Mouse (Mus musculus) midbrain, embryonic 14.5 days (tissue): ENCODE data around the gene Zfp619. TPM values are rescaled to one million over a fixed set of nuclear protein-coding genes. Genes with fewer than 3 reads are reported as not detected.
A peak's percentile ranks its signal among the peaks of the same experiment; 100 is the strongest.

Source experiments
- ATAC-seq: fragments of 200-750 bp; cut with Nextera tagmentation; 2 replicates; pipeline ENCODE4 v1.8.0; 2017; ENCODE audit warnings: moderate number of reproducible peaks, moderate library complexity; ENCODE audit not compliant: low FRiP score, low TSS enrichment
- DNase-seq: peaks from one replicate; pipeline ENCODE4 v3.0.0-alpha.2; 2015
- H3K27ac ChIP-seq: fragments of 300-500 bp; sonication (generic); replicated peaks from 2 replicates; pipeline ENCODE4 v1.5.1; 2014; ENCODE audit warnings: mild to moderate bottlenecking, low read depth, low read length, moderate library complexity
- H3K27me3 ChIP-seq: fragments of 300-500 bp; sonication (generic); 2 replicates; pipeline ENCODE4 v1.6.1; 2014; ENCODE audit warnings: low read length, control low read depth, mixed read lengths; ENCODE audit not compliant: control insufficient read depth, insufficient read depth
- H3K36me3 ChIP-seq: fragments of 300-500 bp; sonication (generic); 2 replicates; pipeline ENCODE4 v1.6.1; 2014; ENCODE audit warnings: low read length, control low read depth; ENCODE audit not compliant: control insufficient read depth, insufficient read depth
- H3K4me1 ChIP-seq: fragments of 300-500 bp; sonication (generic); 2 replicates; pipeline ENCODE4 v1.6.1; 2014; ENCODE audit warnings: mild to moderate bottlenecking, antibody characterized with exemption, low read length, control low read depth; ENCODE audit not compliant: control insufficient read depth, insufficient read depth
- H3K4me2 ChIP-seq: fragments of 300-500 bp; sonication (generic); 2 replicates; pipeline ENCODE4 v1.6.1; 2014; ENCODE audit warnings: mild to moderate bottlenecking, low read length, moderate library complexity
- H3K4me3 ChIP-seq: fragments of 300-500 bp; sonication (generic); replicated peaks from 2 replicates; pipeline ENCODE4 v1.5.1; 2014; ENCODE audit warnings: low read depth, low read length
- H3K9ac ChIP-seq: fragments of 300-500 bp; sonication (generic); replicated peaks from 2 replicates; pipeline ENCODE4 v1.6.1; 2014; ENCODE audit warnings: mild to moderate bottlenecking, low read length, moderate library complexity
- H3K9me3 ChIP-seq: fragments of 300-500 bp; sonication (generic); 2 replicates; pipeline ENCODE4 v1.6.1; 2016; ENCODE audit warnings: low read length, control low read depth, mixed read lengths; ENCODE audit not compliant: control insufficient read depth
- WGBS: fragments of 180-500 bp; shearing (Covaris S2); extraction: QIAGEN DNeasy Blood & Tissue Kit; methylation state at CpG from one replicate; pipeline ENCODE4 v1.1.7; 2014; 5-methylcytosine and 5-hydroxymethylcytosine counted together
- polyA plus RNA-seq: library from polyadenylated mRNA; unstranded; fragments of >200 nt; fragmentation: Nextera tagmentation; extraction: Ambion mirVana; gene quantifications from 2 replicates; pipeline ENCODE4 v1.2.1, GENCODE M21; 2014

Zfp619 gene
- polyA plus RNA-seq, 1 experiment from 2014 or later: 7.1 TPM

DNA sequence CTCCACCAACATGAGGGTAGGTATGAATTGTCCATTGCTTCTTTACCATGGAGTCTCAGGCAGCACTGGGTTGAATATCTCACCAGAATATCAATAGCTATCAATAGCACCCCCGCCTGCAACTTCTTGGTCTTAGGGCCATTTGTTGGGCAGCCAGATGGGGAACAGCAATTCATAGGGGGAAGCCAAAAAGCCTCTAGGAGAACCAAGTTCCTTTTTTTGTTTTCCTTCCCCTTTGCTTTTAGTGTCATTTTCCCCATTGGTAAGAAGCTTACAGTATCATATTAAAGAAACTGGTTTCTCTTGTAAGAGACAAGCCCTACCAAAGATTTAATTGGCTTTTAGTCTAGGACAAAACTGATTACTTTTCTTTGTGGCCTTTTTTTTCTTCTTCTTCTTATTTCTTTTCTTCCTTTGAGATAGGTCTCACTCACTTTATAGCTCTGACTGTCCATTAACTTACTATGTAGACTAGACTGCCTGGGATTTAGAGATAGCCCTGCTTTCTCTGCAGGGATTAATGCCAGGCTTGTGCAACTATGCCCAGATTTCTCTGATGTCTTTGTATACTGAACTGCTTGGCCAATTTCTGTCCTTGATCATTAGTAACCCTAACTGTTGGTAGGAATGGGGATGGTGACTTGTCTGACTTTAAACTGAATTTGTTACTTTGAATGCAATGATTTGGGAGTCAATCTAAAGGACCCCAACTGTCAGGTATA is 6.3 kb downstream of the Zfp619 start:
- Histone ChIP-seq H3K4me1 (no peaks in the 10 kb centered on the region), H3K36me3 (no peaks in the 10 kb centered on the region), H3K4me3 (no peak overlapping the region), H3K27ac (no peak overlapping the region), H3K4me2 (no peak overlapping the region), H3K9me3 (no peaks in the 10 kb centered on the region), H3K27me3 (no peaks in the 10 kb centered on the region), H3K9ac (no peak overlapping the region)
- DNase-seq (no peak), ATAC-seq (no peak)
- WGBS: 91% methylated on average over 1 of the region's 1 CpGs

DNA sequence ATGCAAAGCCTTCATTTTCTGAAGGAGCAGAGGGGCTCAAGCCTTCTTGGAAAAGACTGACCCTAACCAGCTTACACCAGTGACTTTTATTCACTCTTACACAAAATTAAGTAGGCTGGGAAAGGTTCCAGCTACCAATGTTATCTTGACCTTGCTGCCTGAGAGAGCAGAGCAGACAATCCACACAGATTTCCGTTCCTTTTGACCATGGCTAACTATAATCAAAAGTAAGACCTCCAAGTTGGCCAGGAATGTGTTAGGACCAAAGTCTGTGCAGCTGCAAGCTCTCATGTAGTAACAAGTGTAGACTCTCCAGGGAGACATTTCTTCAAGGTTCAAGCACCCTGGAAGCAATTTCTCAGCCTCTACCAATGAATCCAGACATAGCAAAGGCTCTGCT is 25.6 kb downstream of the Zfp619 start:
- 84% methylated on average over 1 of the region's 1 CpGs for WGBS
- no peak overlapping the region for H3K27ac ChIP-seq
- H3K4me3 ChIP-seq: no peak overlapping the region
- DNase-seq (no peak), ATAC-seq (no peak)
- 0 out of 2 replicates have a peak, but pooled peaks cover 4% of the 10 kb centered on the region for H3K4me1 ChIP-seq
- H3K9ac ChIP-seq: no peak overlapping the region
- no peak overlapping the region for H3K4me2 ChIP-seq
- H3K27me3 ChIP-seq: no peaks in the 10 kb centered on the region
- H3K36me3 ChIP-seq: peaks cover 3% of the 10 kb centered on the region; the same call in 1 of the 2 replicates
- H3K9me3 ChIP-seq: no peaks in the 10 kb centered on the region

GRCm38 (mm10) chr7:39544242-39545111 is 26.9 kb downstream of the Zfp619 start:
- H3K4me1 ChIP-seq: 0 out of 2 replicates have a peak, but pooled peaks cover 4% of the 10 kb centered on the region
- peak overlapping the region; percentile 78 for H3K4me2 ChIP-seq
- peak overlapping the region; percentile 46 for H3K4me3 ChIP-seq
- H3K36me3 ChIP-seq: peaks cover 3% of the 10 kb centered on the region; the same call in 1 of the 2 replicates
- H3K9ac ChIP-seq: peak overlapping the region; percentile 73
- no peaks in the 10 kb centered on the region for H3K9me3 ChIP-seq
- no peaks in the 10 kb centered on the region for H3K27me3 ChIP-seq
- peak; percentile 82 for DNase-seq
- WGBS: under 1% methylated on average over 43 of the region's 43 CpGs
- peak overlapping the region; percentile 79 for H3K27ac ChIP-seq
- ATAC-seq: peak; percentile 91

DNA sequence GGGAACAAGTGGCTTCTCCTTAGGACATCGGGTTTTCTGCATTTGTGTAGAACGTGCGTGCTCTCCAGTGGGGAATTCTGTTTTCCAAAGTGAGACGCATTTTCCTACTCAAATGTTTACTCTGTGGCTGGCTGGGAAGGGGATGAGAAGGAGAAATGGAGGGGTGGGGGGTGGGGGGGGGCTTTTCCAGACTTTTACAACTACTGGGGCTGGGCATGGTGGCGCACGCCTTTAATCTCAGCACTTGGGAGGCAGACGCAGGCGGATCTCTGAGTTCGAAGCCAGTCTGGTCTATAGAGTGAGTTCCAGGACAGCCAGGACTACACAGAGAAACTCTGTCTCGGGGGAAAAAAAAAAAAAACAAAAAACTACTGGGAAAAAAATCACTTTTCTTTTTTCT is 27.6 kb downstream of the Zfp619 start:
- ATAC-seq (no peak), DNase-seq (no peak)
- Histone ChIP-seq H3K4me2 (peak overlapping the region; percentile 78), H3K27me3 (no peaks in the 10 kb centered on the region), H3K4me3 (peak overlapping the region; percentile 46), H3K4me1 (0 out of 2 replicates have a peak, but pooled peaks cover 4% of the 10 kb centered on the region), H3K27ac (peak overlapping the region; percentile 79; the same call in 1 of the 2 replicates), H3K9ac (peak overlapping the region; percentile 73; the same call in 1 of the 2 replicates), H3K36me3 (0 out of 2 replicates have a peak, but pooled peaks cover 3% of the 10 kb centered on the region), H3K9me3 (no peaks in the 10 kb centered on the region)
- 51% methylated on average over 10 of the region's 10 CpGs for WGBS

DNA sequence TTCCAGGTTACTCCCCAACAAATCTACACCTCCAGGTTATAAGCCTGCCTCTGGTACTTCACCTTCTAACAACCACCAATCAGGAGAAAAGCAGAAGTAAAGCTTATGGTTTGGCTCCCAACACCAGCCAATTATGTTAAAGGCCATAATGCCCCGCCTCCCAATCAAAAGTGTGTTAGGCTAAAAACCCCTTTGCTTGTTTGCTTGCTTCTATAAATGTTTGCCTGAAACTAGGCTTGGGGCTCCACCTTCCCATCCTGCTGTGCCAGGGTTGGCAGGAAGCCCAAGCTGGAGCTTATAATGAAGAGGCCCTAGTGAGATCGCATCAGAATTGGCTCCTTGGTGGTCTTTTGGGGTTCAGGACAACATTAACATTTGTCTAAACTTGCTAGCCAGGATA is 31.8 kb downstream of the Zfp619 start:
- ATAC-seq: no peak
- Histone ChIP-seq H3K9ac (no peak overlapping the region), H3K27ac (no peak overlapping the region), H3K4me3 (no peak overlapping the region), H3K36me3 (no peaks in the 10 kb centered on the region), H3K4me1 (peaks cover 16% of the 10 kb centered on the region), H3K27me3 (no peaks in the 10 kb centered on the region), H3K9me3 (no peaks in the 10 kb centered on the region), H3K4me2 (no peak overlapping the region)
- DNase-seq: peak; percentile 9
- WGBS: 88% methylated on average over 2 of the region's 2 CpGs

GRCm38 (mm10) chr7:39551976-39552891 is 34.7 kb downstream of the Zfp619 start:
- Histone ChIP-seq H3K4me1 (peaks cover 12% of the 10 kb centered on the region), H3K4me2 (peak overlapping the region; percentile 69), H3K27me3 (no peaks in the 10 kb centered on the region), H3K27ac (peak overlapping the region; percentile 93), H3K9ac (peak overlapping the region; percentile 65), H3K9me3 (no peaks in the 10 kb centered on the region), H3K4me3 (peak overlapping the region; percentile 61), H3K36me3 (peaks cover 8% of the 10 kb centered on the region)
- ATAC-seq: peak; percentile 99
- 3% methylated on average over 52 of the region's 52 CpGs for WGBS
- peak; percentile 96 for DNase-seq

DNA sequence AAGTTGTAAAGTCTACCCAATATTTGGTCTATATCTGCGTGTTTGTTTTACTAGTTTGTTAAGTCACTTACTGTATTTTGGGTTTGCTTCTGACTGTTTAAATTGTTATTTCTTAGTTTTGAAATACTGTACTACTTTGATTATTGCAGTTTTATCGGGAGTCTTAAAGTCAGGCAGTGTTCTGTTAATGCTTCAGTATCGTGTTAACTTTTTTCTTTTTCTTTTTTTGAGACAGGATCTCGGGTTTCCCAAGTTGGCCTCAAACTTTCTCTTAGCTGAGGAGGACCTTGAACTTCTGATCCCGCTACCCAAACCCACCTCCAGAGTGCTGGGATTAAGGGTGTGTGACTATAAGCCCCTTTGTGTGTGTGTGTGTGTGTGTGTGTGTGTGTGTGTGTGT is 35.4 kb downstream of the Zfp619 start:
- Histone ChIP-seq H3K27me3 (no peaks in the 10 kb centered on the region), H3K9me3 (no peaks in the 10 kb centered on the region), H3K36me3 (peaks cover 10% of the 10 kb centered on the region), H3K9ac (peak overlapping the region; percentile 65), H3K4me3 (peak overlapping the region; percentile 61), H3K4me1 (peaks cover 12% of the 10 kb centered on the region), H3K27ac (no peak overlapping the region), H3K4me2 (peak overlapping the region; percentile 69)
- DNase-seq: no peak
- 18% methylated on average over 5 of the region's 5 CpGs for WGBS
- ATAC-seq: no peak

DNA sequence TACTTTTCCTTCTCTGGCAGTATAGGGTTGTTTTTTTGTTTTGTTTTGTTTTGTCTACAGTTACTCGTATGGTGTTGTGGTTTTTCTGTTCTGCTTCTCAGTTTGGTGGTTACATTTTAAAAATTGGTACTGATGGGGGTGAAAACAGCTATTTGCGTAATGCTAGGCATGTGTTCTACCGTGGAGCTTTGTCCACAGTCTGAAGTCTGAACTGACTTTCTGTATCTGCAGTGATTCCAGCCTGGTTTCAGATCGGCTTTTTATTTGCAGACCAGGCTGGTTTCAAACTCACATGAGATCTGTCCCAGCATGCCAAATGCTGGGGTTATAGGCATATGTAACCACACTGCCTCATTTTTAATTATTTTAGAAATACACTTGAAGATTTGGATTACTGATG is 36.3 kb downstream of the Zfp619 start:
- no peaks in the 10 kb centered on the region for H3K9me3 ChIP-seq
- H3K9ac ChIP-seq: no peak overlapping the region
- no peak overlapping the region for H3K4me3 ChIP-seq
- peaks cover 12% of the 10 kb centered on the region for H3K4me1 ChIP-seq
- H3K4me2 ChIP-seq: peak overlapping the region; percentile 17; the same call in 1 of the 2 replicates
- ATAC-seq (no peak), DNase-seq (no peak)
- 85% methylated on average over 4 of the region's 4 CpGs for WGBS
- no peak overlapping the region for H3K27ac ChIP-seq
- H3K27me3 ChIP-seq: no peaks in the 10 kb centered on the region
- peaks cover 10% of the 10 kb centered on the region for H3K36me3 ChIP-seq
